Mouse (Mus musculus) CD4-positive, CD25-positive, alpha-beta regulatory T cell, adult 2 months (primary cell): ENCODE results near the gene Gm10959.

ENCODE experiments used
- DNase-seq: peaks from one replicate; pipeline ENCODE4 v3.0.0-alpha.2; 2012; ENCODE audit warnings: low read depth, low spot score

The Gm10959 gene

DNA sequence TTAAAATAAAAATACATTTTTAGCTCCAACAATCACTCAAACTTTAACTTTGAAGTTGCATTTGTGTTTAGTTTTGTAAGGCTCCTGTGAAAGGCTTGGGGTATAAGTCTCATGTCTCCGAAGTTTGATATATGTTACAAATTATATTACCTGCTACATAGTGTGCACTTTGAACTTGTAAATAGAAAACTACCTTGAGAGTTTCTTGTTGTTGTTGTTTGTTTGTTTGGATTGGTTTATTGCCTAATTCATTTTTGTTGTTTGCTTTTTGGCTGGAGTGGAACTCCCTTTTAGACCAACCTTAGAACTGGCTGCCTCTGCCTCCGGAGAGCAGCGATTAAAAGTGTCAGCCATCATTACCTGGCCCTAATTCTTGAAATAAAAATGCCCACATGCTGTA is 24.4 kb downstream of the Gm10959 start, which contains the start of gene Fabp2:
TSS of gene Fabp2 (plus strand) at position 301 of the 400 bp plus-strand sequence.
- no peak for DNase-seq

DNA sequence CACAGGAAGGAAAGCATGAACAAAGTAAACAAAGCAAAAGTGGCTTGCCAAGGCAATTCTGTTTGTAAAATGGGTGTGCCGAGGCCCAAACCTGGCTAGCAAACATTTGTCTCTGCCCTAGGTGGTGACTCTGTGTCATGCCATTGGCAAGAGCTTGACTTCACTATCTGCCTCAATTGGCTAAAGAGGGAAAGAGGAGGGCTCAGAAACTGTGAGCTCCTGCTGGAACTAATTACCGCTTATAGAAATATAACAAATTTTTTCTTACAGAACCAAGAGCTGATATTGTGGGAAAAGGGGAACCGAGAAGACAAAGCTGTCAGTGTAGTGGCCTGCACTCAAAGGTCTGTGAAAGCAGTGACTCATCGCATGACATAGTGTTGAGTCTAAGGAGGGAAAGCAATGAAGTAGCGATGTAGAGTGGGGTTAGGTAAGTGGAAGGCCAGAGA is 30.8 kb downstream of the Gm10959 start:
- DNase-seq, result no peak

DNA sequence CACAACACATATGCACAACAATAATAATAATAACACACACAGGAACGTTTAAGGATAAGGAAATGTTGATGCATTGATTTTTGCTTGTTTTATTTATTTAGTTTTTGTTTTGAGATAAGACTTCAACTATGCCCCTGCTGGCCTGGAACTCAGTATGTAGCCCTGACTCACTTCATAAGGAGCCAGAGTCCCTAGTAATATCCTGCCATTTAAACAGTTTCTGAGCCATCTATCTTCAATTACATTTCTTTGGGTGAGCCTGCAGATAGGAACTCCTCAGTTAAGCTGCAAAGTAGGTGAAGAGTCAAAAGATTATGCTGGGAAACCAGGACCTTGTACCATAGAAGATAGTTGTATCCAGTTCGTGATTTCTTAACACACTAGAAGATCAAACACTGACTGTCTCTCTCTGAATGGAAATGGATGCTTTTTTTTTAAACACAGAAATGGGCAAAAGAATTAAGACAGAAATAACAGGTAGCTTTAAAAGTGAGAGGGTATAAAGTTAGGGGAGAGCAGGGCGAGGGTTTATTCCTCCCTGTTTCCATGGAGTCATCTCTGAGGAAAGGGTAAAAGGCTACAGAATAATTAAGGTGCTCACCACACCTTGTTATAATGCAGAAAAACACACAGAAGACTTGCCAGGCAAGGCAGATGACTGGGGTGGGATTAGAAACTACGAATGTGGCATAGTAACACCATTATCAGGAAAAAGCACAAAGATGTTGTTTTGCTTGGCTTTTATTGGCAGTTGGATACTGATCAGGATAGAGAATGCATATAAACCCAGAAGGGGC is 31.5 kb downstream of the Gm10959 start:
- DNase-seq, result no peak

DNA sequence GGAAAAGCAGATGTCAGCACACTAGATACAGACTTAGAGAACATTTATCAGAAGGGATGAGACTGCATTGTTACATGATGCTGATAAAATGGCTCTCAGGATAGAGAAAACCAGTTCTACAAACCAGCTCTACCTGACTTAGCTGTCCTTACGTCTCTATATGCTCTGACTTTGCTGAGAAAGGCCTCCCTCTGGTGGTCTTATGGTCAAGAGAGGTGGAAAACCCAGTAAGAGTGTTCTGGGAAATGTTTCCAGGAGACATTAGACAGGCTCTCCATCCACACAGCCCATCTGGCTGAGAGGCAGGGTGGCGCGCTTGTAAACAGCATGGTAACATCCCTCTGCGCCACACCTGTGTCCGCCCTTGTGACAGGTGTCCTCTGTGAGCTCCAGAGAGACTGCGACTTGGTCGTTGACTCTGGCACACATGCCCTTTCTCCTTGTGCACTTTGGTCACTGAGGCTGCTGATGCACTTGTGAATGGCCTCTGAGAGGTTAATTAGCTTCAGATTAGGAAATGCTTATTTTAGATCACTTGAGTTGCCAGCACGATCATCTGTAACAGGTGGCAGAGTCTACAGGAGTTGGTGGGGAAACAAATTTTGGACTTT is 40.4 kb downstream of the Gm10959 start:
- no peak for DNase-seq

DNA sequence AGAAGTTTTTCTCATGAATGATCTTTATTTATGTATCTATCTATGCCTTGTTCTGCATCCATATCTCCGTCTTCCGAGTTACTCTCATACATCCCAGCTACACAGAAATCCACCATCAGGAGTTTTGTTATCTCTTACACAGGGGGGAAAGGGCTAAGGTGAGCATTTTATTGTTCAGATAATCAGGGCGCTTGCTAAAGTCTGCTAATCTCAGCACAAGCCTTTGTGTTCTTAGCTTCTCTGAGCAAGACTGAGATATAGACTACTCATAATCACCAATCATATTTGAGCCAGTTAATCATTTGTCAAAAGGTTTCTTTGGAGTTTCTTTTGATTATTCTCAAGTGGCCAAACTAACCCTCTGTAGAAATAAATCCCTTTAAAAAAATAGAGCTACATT is 41.6 kb downstream of the Gm10959 start:
- DNase-seq, result no peak

DNA sequence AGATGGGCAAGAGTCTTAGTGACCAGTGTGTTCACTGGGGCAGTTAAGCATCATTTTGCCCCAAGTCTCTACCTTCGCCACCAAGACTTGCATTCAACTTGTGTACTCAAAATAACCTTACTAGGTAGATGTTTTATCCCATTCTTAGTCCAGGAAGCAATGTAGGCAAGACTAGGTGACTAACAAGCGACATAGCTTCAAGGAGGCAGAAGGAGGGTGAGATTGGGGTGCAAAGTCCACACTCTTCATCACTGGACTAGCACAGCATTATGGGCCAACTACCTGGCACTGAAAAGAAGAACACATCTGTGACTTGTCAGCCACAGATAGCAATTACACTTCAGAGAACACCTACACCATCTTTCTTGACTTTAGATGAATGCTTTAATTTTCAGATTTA is 42.3 kb downstream of the Gm10959 start:
- DNase-seq, result no peak

DNA sequence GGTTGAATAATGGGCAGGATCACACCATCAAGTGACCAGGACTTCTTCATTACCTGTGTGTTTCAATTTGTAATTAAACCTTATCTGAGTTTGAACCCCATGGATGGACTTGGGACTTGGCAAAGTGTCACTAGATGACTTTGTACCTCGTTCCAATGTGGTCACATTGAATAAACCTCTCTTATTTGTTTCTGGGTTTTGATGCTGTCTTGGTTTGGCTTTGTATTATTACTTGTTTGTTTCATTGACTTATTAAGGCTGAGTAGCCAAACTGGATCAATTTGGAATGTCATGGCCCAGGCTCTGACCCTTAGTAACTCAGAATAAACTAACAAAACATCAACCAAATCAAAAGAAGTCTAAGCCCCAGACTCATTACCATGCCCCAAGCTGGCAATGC is 47.6 kb downstream of the Gm10959 start:
- no peak for DNase-seq

DNA sequence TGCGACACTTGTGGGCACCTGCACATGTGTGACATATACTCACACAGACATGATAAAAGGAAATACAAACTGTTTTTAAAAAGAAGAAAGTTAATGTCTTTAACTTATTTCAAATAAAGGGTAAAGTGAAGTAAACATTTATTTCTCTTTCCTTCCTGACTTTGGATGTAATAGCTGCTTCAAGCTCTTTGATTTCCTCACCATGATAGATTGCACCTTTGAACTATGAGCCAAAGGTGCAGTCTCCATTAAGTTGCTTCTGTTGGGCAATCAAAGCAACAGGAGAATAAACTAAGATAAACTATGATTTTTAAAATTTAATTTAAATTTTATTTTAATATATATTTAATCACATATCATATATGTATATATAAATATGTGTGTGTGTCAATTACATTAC is 50.9 kb downstream of the Gm10959 start:
- no peak for DNase-seq

DNA sequence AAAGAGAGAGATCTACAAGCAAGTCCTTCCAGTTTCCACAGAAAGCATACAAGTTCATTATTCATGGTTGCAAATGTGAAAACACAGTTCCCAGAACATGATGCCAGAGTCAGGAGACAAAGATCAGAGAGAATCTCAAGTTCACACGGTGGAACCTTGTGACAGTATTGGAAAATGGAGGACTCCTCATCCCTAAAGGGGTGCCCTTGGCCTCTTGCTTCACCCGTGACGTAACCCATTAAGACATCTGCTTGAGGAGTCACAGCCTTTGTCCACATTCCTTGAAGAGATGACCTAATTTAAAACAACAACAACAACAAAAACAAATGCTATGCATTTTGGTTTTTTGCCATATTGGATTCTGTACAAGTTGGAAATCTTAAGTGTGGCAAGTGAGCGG is 54.1 kb downstream of the Gm10959 start:
- no peak for DNase-seq
